Mouse (Mus musculus): Measurements from ENCODE around the gene 2510009E07Rik.

- no peak for TF ChIP-seq POLR2A (IDR thresholded peaks at IDR 0.05; ENCODE audit: insufficient read depth, low read depth, low read length)
- no peak for TF ChIP-seq CTCF (IDR thresholded peaks at IDR 0.05)
Observed at GRCm38 (mm10) chr16:21648800-21649199, 45.7 kb downstream of the 2510009E07Rik start.

Measured in heart, adult 2 months (tissue).